Mouse (Mus musculus) erythroblast, embryonic 14.5 days (primary cell): ENCODE results near the gene Lman1l.

Experiments
- GATA1 ChIP-seq: IDR thresholded peaks from 2 replicates; pipeline ENCODE4 v1.6.1; 2012; ENCODE audit warnings: low read length, inconsistent platforms, mixed read lengths
- TAL1 ChIP-seq: IDR thresholded peaks from 3 replicates; pipeline ENCODE4 v1.6.1; 2012; ENCODE audit warnings: low read length, inconsistent platforms, mixed read lengths

GRCm38 (mm10) chr9:57643169-57643855 lies 22.7 kb upstream of the Lman1l start:
- no peak for TF ChIP-seq GATA1
- TF ChIP-seq TAL1: no peak
